Mouse (Mus musculus): ENCODE measurements around the gene Ndufv2. TPM values are rescaled to one million over a fixed set of nuclear protein-coding genes. Genes with fewer than 3 reads are reported as not detected.
A peak's percentile ranks its signal among the peaks of the same experiment; 100 is the strongest.

Gene Ndufv2
- polyA plus RNA-seq, 2 experiments: 115 to 315 TPM

DNA sequence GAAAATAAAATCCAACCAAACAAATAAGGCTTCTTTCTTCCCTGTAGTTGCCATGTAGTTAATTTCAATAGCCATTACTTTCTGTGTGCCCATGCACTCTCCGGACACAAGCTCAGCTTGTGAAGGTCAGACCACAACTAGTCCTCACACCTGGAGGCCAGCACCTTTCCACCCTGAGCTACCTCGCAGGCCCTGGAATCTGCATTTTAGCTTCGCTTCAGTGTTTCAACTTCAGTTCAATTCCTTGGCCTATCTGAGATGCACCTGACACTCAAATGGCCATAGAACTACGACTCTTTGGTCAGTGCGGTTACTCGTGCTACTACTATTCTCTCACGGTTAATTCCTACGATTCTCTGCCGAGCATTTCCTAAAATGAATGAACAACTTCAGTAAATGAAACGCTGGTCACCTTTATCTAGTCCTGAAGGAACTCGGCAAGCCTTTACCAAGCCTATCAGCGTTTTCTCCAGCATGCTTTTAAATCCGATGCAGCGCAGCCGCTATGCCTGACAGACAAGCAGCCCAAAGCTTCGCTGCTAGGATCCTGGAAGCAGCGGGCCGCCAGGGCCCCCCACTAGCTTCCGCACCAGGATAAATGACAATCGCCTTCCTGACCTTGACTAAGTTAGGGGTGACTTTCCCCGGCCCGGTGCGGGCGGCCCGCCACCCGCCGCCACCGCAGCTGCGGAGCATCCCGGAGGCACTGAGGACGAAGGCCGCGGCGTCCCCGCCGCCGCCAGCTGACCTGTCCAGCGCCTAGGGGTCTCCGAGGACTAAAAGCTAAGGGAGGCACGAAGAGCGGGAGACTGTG, 586 bp downstream of the Ndufv2 start:
- no peak for DNase-seq (ENCODE audit: low spot score)
- Histone ChIP-seq H3K9ac (ENCODE audit: low read depth, low read length, severe bottlenecking) (peak overlapping the region; percentile 94), H3K4me2 (replicated peaks; ENCODE audit: low read depth, low read length, severe bottlenecking) (peak overlapping the region; percentile 95), H3K36me3 (ENCODE audit: control insufficient read depth, insufficient read depth, low read length) (no peaks in the 10 kb centered on the region), H3K27me3 (ENCODE audit: control insufficient read depth, insufficient read depth, low read length) (no peaks in the 10 kb centered on the region), H3K27ac (replicated peaks; ENCODE audit: low read depth, low read length) (peak overlapping the region; percentile 90), H3K9me3 (ENCODE audit: control insufficient read depth, low read length) (no peaks in the 10 kb centered on the region), H3K4me1 (ENCODE audit: control insufficient read depth, insufficient read depth, low read length) (peaks cover 9% of the 10 kb centered on the region), H3K4me3 (replicated peaks; ENCODE audit: low read length) (peak overlapping the region; percentile 97)
- WGBS: under 1% methylated on average over 41 of the region's 41 CpGs
- no peak for TF ChIP-seq POLR2A (IDR thresholded peaks at IDR 0.05; ENCODE audit: borderline replicate concordance, extremely low read depth, insufficient read depth, insufficient read length)
- ATAC-seq (ENCODE audit: low FRiP score, low read depth): peak; percentile 41

DNA sequence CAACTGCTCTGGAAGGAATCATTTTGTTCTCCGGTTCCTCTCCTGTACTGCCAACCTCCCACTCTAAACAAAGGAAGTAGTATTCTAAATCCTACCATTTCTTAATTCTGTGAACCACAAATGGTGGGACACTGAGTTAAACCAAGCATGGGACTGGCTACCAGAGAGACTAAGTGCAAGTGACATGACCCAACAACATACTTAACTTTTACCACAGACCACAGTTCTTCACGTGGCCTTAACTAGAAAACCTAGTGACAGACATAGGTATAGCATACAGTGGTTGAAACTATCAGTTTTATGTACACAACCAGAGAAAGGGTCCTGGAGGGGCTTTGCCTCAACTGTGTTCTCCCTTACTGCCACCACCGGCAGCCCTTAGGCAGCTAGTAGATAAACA, 8.7 kb downstream of the Ndufv2 start:
- Histone ChIP-seq H3K4me3 (replicated peaks; ENCODE audit: low read length) (no peak overlapping the region), H3K4me1 (ENCODE audit: control insufficient read depth, insufficient read depth, low read length) (no peaks in the 10 kb centered on the region), H3K27me3 (ENCODE audit: control insufficient read depth, insufficient read depth, low read length) (no peaks in the 10 kb centered on the region), H3K4me2 (replicated peaks; ENCODE audit: low read depth, low read length, severe bottlenecking) (no peak overlapping the region), H3K36me3 (ENCODE audit: control insufficient read depth, insufficient read depth, low read length) (peaks cover 28% of the 10 kb centered on the region), H3K9me3 (ENCODE audit: control insufficient read depth, low read length) (no peaks in the 10 kb centered on the region), H3K9ac (ENCODE audit: low read depth, low read length, severe bottlenecking) (no peak overlapping the region), H3K27ac (replicated peaks; ENCODE audit: low read depth, low read length) (no peak overlapping the region)
- ATAC-seq (ENCODE audit: low FRiP score, low read depth): no peak
- WGBS: 80% methylated on average over 3 of the region's 3 CpGs
- TF ChIP-seq POLR2A (IDR thresholded peaks at IDR 0.05; ENCODE audit: borderline replicate concordance, extremely low read depth, insufficient read depth, insufficient read length): no peak
- no peak for DNase-seq (ENCODE audit: low spot score)

DNA sequence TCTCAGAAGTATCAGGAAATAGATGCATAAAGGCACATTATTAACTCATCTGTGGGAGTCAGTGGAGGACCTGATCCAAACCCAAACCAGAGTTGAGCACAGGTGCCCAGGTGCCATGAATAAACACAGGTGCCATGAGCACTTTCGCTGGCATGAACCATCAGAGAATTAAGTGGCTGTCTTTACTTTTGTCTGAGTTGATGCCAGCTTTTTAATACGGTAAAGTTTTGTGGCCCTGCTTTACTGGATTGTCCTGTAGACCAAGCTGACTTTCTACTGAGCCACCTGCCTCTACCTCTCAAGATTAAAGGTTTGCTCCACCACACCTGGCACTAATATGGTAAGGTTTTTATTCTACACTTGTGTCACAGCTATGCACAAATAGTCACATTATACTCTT, 9.3 kb downstream of the Ndufv2 start:
- H3K4me3 ChIP-seq (replicated peaks; ENCODE audit: low read length): no peak overlapping the region
- TF ChIP-seq POLR2A (IDR thresholded peaks at IDR 0.05; ENCODE audit: borderline replicate concordance, extremely low read depth, insufficient read depth, insufficient read length): no peak
- H3K9ac ChIP-seq (ENCODE audit: low read depth, low read length, severe bottlenecking): no peak overlapping the region
- no peak for ATAC-seq (ENCODE audit: low FRiP score, low read depth)
- WGBS: 86% methylated on average over 2 of the region's 2 CpGs
- H3K27ac ChIP-seq (replicated peaks; ENCODE audit: low read depth, low read length): no peak overlapping the region
- H3K9me3 ChIP-seq (ENCODE audit: control insufficient read depth, low read length): no peaks in the 10 kb centered on the region
- no peak overlapping the region for H3K4me2 ChIP-seq (replicated peaks; ENCODE audit: low read depth, low read length, severe bottlenecking)
- DNase-seq (ENCODE audit: low spot score): no peak
- H3K36me3 ChIP-seq (ENCODE audit: control insufficient read depth, insufficient read depth, low read length): peaks cover 34% of the 10 kb centered on the region
- no peaks in the 10 kb centered on the region for H3K27me3 ChIP-seq (ENCODE audit: control insufficient read depth, insufficient read depth, low read length)
- no peaks in the 10 kb centered on the region for H3K4me1 ChIP-seq (ENCODE audit: control insufficient read depth, insufficient read depth, low read length)

DNA sequence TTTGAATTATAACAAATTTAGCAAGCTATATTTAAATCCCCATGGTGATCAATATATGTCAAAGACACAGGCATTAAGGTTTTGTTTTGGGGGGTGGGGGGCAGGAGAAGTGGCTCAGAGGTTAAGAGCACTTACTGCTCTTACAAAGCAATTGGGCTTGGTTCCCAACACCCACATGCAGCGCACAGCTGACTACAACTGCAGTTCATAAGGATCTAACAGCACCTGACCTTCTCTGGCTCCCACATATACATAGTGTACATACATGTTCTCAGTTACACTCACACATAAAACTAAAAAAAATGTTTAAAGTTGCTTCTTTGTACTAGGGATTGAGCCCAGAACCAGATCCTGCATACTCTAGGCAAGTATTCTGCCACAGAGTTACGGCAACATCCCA, 10.0 kb downstream of the Ndufv2 start:
- Histone ChIP-seq H3K27me3 (ENCODE audit: control insufficient read depth, insufficient read depth, low read length) (no peaks in the 10 kb centered on the region), H3K9ac (ENCODE audit: low read depth, low read length, severe bottlenecking) (no peak overlapping the region), H3K36me3 (ENCODE audit: control insufficient read depth, insufficient read depth, low read length) (peaks cover 40% of the 10 kb centered on the region), H3K27ac (replicated peaks; ENCODE audit: low read depth, low read length) (no peak overlapping the region), H3K4me1 (ENCODE audit: control insufficient read depth, insufficient read depth, low read length) (no peaks in the 10 kb centered on the region), H3K9me3 (ENCODE audit: control insufficient read depth, low read length) (no peaks in the 10 kb centered on the region), H3K4me2 (replicated peaks; ENCODE audit: low read depth, low read length, severe bottlenecking) (no peak overlapping the region), H3K4me3 (replicated peaks; ENCODE audit: low read length) (no peak overlapping the region)
- no peak for TF ChIP-seq POLR2A (IDR thresholded peaks at IDR 0.05; ENCODE audit: borderline replicate concordance, extremely low read depth, insufficient read depth, insufficient read length)
- DNase-seq (ENCODE audit: low spot score): no peak
- 91% methylated on average over 2 of the region's 2 CpGs for WGBS
- no peak for ATAC-seq (ENCODE audit: low FRiP score, low read depth)

DNA sequence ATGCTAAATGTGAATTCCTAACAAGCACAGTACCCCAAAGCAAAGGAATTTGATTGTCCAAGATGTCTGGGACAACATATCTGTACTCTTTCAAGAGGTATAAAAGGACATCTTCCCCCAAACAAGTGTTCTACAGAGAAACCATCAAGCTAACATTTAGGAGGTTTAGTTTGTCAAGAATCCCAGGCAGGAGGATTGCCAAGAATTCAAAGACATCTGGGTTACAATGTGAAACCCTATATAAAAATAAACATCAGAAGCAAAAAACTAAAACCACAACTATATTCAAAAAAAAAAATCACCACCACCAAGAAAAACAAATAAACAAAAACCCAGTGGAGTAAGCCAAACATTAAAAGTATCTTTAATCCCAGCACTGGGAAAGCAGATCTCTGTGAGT, 11.1 kb downstream of the Ndufv2 start:
- H3K27me3 ChIP-seq (ENCODE audit: control insufficient read depth, insufficient read depth, low read length): no peaks in the 10 kb centered on the region
- DNase-seq (ENCODE audit: low spot score): no peak
- H3K36me3 ChIP-seq (ENCODE audit: control insufficient read depth, insufficient read depth, low read length): peaks cover 50% of the 10 kb centered on the region
- H3K27ac ChIP-seq (replicated peaks; ENCODE audit: low read depth, low read length): no peak overlapping the region
- no peak overlapping the region for H3K4me2 ChIP-seq (replicated peaks; ENCODE audit: low read depth, low read length, severe bottlenecking)
- H3K4me3 ChIP-seq (replicated peaks; ENCODE audit: low read length): no peak overlapping the region
- ATAC-seq (ENCODE audit: low FRiP score, low read depth): no peak
- H3K9me3 ChIP-seq (ENCODE audit: control insufficient read depth, low read length): no peaks in the 10 kb centered on the region
- no peak for TF ChIP-seq POLR2A (IDR thresholded peaks at IDR 0.05; ENCODE audit: borderline replicate concordance, extremely low read depth, insufficient read depth, insufficient read length)
- H3K9ac ChIP-seq (ENCODE audit: low read depth, low read length, severe bottlenecking): no peak overlapping the region
- no peaks in the 10 kb centered on the region for H3K4me1 ChIP-seq (ENCODE audit: control insufficient read depth, insufficient read depth, low read length)
